Mouse (Mus musculus) kidney, embryonic 15.5 days (tissue): Measurements from ENCODE around the gene Ephb1. TPM values are rescaled to one million over a fixed set of nuclear protein-coding genes. Genes with fewer than 3 reads are reported as not detected.

Experiments used
- ATAC-seq: fragments of 200-750 bp; cut with Nextera tagmentation; replicated peaks from 2 replicates; pipeline ENCODE4 v1.8.0; 2017; ENCODE audit warnings: moderate TSS enrichment; ENCODE audit not compliant: low FRiP score
- H3K27ac ChIP-seq: fragments of 300-500 bp; sonication (generic); 2 replicates; pipeline ENCODE4 v1.5.1; 2015; ENCODE audit warnings: mild to moderate bottlenecking, inconsistent platforms
- H3K27me3 ChIP-seq: fragments of 300-500 bp; sonication (generic); 2 replicates; pipeline ENCODE4 v1.6.1; 2015; ENCODE audit warnings: inconsistent platforms
- H3K36me3 ChIP-seq: fragments of 300-500 bp; sonication (generic); 2 replicates; pipeline ENCODE4 v1.6.1; 2015; ENCODE audit warnings: inconsistent platforms
- H3K4me1 ChIP-seq: fragments of 300-500 bp; sonication (generic); 2 replicates; pipeline ENCODE4 v1.6.1; 2015; ENCODE audit warnings: inconsistent platforms
- H3K4me2 ChIP-seq: fragments of 300-500 bp; sonication (generic); 2 replicates; pipeline ENCODE4 v1.6.1; 2015; ENCODE audit warnings: moderate library complexity, mild to moderate bottlenecking, inconsistent platforms
- H3K4me3 ChIP-seq: fragments of 300-500 bp; sonication (generic); replicated peaks from 2 replicates; pipeline ENCODE4 v1.5.1; 2015; ENCODE audit warnings: mild to moderate bottlenecking, inconsistent platforms
- H3K9ac ChIP-seq: fragments of 300-500 bp; sonication (generic); 2 replicates; pipeline ENCODE4 v1.6.1; 2015; ENCODE audit warnings: mild to moderate bottlenecking, inconsistent platforms
- H3K9me3 ChIP-seq: fragments of 300-500 bp; sonication (generic); replicated peaks from 2 replicates; pipeline ENCODE4 v1.6.1; 2016; ENCODE audit warnings: inconsistent platforms
- WGBS: fragments of 180-500 bp; shearing (Covaris S2); methylation state at CpG from one replicate; pipeline ENCODE4 v1.1.7; 2015; ENCODE audit warnings: mixed read lengths; 5-methylcytosine and 5-hydroxymethylcytosine counted together
- polyA plus RNA-seq: library from polyadenylated mRNA; unstranded; fragments of >200 nt; fragmentation: Nextera tagmentation; extraction: Ambion mirVana; gene quantifications from 2 replicates; pipeline ENCODE4 v1.2.1, GENCODE M21; 2015

Gene Ephb1
- polyA plus RNA-seq, 1 experiment from 2014 or later, result 4.8 TPM

DNA sequence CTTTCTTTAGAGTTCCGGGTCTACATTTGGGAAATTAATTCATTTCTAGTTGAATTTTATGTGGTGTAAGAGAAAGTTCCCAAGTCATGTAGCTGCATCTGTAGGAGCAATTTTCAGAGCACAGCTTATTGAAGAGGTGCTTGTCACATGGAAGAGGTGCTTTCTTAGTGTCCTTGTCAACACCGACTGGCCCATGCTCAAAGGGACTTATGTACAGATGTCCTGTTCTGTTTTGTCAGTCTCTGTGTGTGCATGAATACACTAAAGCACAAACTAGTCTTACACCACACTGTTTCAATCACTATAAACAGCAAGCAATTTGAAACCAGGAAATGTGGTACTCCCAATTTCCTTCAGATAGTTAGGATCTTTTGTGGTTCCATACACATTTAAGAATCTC lies 13.3 kb upstream of the Ephb1 start:
- Histone ChIP-seq H3K4me3 (no peak overlapping the region), H3K27ac (no peak overlapping the region), H3K4me1 (no peaks in the 10 kb centered on the region), H3K27me3 (no peaks in the 10 kb centered on the region), H3K9ac (no peak overlapping the region), H3K9me3 (no peaks in the 10 kb centered on the region), H3K36me3 (no peaks in the 10 kb centered on the region), H3K4me2 (no peak overlapping the region)
- no peak for ATAC-seq
- 95% methylated on average over 2 of the region's 2 CpGs for WGBS

DNA sequence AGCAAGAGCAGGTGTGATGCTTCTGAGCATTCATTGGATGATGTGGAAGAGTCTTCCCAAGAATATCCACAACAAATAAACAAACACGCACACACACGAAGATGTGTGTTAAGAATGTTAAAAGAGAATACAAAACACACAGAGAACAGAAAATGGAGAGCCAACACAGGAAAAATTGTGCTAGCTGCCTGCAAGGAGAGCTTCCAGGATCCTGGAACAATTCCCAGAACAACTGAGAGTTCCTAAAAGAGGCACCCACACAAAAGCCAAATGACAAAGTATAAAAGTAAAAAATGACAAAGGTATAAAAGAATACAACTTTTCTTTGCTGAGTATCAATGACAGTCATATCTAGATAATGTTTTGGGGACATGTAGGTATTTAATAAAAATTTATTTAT lies 11.0 kb upstream of the Ephb1 start:
- Histone ChIP-seq H3K27ac (no peak overlapping the region), H3K9ac (no peak overlapping the region), H3K36me3 (no peaks in the 10 kb centered on the region), H3K4me3 (no peak overlapping the region), H3K9me3 (no peaks in the 10 kb centered on the region), H3K27me3 (no peaks in the 10 kb centered on the region), H3K4me1 (no peaks in the 10 kb centered on the region), H3K4me2 (no peak overlapping the region)
- WGBS, result 94% methylated on average over 2 of the region's 2 CpGs
- no peak for ATAC-seq

DNA sequence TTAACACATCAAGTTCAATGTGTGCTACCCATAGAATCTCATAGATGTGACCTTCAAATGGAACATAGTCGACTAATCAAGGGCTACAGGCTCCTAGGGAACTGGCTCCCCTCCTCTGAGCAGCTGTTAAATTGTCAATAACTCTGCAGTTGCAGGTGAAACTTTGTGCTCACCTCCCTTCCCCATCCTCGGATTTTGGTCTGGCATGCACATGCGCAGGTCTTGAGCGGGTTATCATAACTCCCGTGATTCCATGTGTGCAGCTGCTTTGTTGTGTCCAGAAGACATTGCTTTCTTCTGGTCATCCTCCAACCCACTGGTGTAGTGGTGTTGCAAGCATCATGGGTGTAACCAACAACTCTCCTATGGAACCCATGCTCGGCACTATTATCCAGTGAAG lies 4.8 kb upstream of the Ephb1 start:
- 90% methylated on average over 6 of the region's 6 CpGs for WGBS
- Histone ChIP-seq H3K36me3 (no peaks in the 10 kb centered on the region), H3K4me2 (no peak overlapping the region), H3K27ac (no peak overlapping the region), H3K4me1 (peaks cover under 1% of the 10 kb centered on the region; the same call in 1 of the 2 replicates), H3K9me3 (no peaks in the 10 kb centered on the region), H3K27me3 (peaks cover 41% of the 10 kb centered on the region), H3K4me3 (no peak overlapping the region), H3K9ac (no peak overlapping the region)
- no peak for ATAC-seq

DNA sequence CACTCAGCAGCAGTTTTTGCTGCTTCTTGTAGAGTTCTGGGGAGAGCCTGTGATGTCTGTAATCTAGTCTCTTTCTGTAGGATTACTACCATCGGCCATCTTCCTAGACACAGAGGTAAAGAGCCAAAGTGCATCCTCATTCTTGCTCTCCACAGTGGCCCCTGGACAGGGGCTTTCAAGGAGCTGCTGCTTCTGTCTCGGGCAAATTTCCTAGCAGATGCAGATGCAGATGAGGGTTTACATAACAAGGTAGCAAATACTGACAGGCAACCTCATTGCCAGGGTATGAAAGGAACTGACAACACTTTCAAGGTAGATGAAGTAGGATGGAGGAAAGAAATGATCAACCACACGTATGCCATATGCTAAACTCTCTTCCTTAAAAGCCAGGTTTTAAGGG lies 4.2 kb upstream of the Ephb1 start:
- no peaks in the 10 kb centered on the region for H3K36me3 ChIP-seq
- H3K27me3 ChIP-seq, result peaks cover 47% of the 10 kb centered on the region
- H3K4me1 ChIP-seq, result peaks cover 6% of the 10 kb centered on the region
- no peak for ATAC-seq
- no peak overlapping the region for H3K9ac ChIP-seq
- H3K4me2 ChIP-seq, result no peak overlapping the region
- no peak overlapping the region for H3K4me3 ChIP-seq
- no peak overlapping the region for H3K27ac ChIP-seq
- no peaks in the 10 kb centered on the region for H3K9me3 ChIP-seq
- WGBS, result 77% methylated on average over 3 of the region's 3 CpGs

DNA sequence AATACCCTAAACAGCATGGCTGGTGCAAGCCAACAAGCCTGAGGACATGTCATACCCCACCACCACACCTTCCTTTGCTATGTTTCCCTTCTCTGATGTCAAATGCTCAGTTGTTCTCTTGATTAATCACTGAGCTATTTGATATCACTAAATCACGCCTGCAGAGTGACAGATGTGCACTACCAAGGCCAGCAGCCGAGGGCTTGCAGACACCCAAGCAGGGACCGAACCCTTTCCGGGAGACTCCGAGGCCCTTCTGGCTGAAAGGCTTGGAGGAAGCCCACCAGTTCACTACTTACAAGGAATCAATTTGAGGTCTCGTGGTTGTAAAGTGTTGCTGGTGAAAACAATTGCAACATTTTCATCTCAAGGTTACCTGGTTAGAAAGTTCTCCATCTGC lies 3.5 kb upstream of the Ephb1 start:
- WGBS, result 76% methylated on average over 6 of the region's 6 CpGs
- Histone ChIP-seq H3K4me3 (no peak overlapping the region), H3K4me1 (peaks cover 13% of the 10 kb centered on the region), H3K36me3 (no peaks in the 10 kb centered on the region), H3K27me3 (peaks cover 54% of the 10 kb centered on the region), H3K4me2 (no peak overlapping the region), H3K27ac (no peak overlapping the region), H3K9me3 (no peaks in the 10 kb centered on the region), H3K9ac (no peak overlapping the region)
- no peak for ATAC-seq

DNA sequence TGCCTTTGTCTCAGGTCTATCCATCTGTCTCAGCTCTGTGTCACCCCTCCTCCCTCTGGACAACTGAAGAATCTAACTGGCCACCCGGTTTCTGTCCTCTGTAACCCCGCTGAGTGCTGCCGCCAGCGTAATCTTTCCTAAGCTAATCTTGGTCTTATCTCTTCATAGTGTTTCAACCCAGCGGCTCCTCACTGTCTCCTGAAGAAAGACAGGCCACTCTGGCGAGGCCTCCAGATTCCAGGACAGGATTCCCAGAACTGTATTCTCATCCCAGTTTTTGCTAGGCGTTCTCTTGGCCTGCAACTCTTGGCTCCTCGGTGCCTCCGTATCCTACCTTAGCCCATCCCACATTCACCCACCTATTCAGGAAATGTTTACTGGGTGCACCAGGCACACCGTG lies 2.0 kb upstream of the Ephb1 start:
- WGBS, result 74% methylated on average over 10 of the region's 10 CpGs
- no peak for ATAC-seq
- Histone ChIP-seq H3K27ac (no peak overlapping the region), H3K36me3 (no peaks in the 10 kb centered on the region), H3K9ac (no peak overlapping the region), H3K9me3 (no peaks in the 10 kb centered on the region), H3K4me2 (no peak overlapping the region), H3K4me1 (peaks cover 28% of the 10 kb centered on the region), H3K27me3 (peaks cover 69% of the 10 kb centered on the region), H3K4me3 (no peak overlapping the region)

DNA sequence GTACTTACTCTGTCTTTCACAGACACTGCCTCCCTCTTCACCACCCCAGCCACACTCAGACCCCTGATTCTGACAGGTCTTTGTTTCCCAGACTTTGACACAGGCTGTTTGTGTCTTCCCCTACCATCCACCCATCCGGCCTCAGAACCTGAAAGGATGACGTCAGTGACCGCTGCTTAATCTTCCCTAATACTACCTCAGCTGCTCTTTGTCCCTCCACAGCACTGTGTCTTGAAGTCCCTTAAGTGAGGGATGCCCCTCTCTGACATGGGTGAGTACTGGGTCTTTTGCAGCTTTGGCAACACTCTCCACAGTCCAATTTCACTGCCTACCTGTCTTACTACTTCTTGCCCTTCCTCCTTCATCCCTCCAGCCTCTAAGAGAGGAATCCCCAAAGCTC lies 1.2 kb upstream of the Ephb1 start:
- 75% methylated on average over 3 of the region's 3 CpGs for WGBS
- Histone ChIP-seq H3K4me2 (no peak overlapping the region), H3K9ac (no peak overlapping the region), H3K9me3 (no peaks in the 10 kb centered on the region), H3K27ac (no peak overlapping the region), H3K4me1 (peaks cover 28% of the 10 kb centered on the region), H3K4me3 (no peak overlapping the region), H3K36me3 (no peaks in the 10 kb centered on the region), H3K27me3 (peaks cover 77% of the 10 kb centered on the region)
- ATAC-seq, result no peak

DNA sequence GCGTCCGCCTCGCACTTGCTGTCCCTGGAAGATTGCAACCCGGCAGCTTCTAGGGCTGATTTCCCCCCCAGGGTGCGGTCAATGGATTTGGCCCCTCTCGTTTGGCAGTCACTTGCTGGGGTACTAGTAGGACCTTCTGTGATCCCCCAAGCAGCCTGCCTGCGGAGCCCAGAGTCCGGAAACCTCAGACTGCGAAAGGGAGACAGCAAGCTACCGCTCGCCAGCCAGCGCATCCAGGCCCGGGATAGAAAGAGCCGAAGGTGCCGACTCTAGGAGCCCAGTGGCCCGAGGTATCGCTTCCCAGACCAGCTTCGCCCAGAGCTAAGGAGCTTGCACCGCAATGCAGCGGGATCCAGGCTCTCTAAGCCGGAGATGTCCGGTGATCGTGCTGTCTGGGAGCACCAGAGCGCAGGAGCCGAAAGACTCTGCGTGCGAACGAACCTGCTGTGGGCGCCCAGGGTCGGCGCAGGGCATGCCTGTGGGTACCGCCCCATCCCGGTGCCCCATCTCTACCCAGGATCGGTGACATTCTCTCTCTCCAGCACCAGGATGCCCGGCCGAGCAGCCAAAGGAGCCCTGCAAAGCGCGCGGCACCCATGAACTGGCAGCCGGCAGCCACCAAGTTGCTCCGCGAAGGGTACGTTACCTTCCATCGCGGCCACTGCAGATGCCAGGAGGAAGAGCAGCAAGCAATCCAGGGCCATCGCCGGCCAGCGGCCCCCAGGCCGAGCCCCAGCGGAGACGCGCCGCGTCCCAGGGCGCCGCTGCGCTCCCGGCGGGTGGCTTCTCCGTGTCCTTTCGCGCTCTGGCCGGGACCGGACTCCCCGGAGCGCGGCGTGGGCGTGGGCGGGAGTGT lies 629 bp downstream of the Ephb1 start:
- ATAC-seq, result peak; percentile 52
- H3K36me3 ChIP-seq, result no peaks in the 10 kb centered on the region
- H3K9me3 ChIP-seq, result no peaks in the 10 kb centered on the region
- WGBS, result under 1% methylated on average over 70 of the region's 70 CpGs
- H3K9ac ChIP-seq, result peak overlapping the region; percentile 47
- H3K27me3 ChIP-seq, result peaks cover 96% of the 10 kb centered on the region
- peak overlapping the region; percentile 97 for H3K4me2 ChIP-seq
- peaks cover 28% of the 10 kb centered on the region for H3K4me1 ChIP-seq
- H3K27ac ChIP-seq, result no peak overlapping the region
- peak overlapping the region; percentile 59 for H3K4me3 ChIP-seq

DNA sequence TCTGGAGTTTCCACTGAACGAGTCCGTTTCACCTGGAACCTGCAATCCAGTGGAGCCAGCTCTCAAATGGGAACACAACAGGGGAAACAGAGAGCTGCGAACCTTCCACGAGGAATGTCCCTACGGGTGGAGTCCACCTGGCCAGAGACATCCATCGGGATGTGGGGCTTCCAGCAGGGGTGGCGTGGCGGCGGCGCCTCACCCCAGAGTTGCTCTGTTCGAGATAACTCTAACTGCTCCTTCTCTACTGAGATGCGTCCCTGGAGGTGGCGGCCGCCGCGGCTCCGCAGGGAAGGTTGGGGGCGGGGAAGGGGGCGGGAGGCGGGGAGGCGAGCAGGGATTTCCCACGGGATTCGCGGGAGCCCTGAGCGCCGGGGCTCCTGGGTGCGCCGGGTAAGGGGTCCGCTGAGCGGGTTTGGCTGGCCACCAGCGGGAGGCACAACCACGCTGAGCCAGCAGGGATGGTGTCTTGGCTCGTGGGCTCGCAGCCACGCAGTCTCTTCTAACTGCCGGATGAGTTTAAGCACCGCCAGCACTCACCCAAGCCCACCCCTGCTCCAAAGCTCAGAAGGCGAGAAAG lies 1.3 kb downstream of the Ephb1 start:
- Histone ChIP-seq H3K27ac (no peak overlapping the region), H3K27me3 (peaks cover 97% of the 10 kb centered on the region), H3K4me3 (peak overlapping the region; percentile 59), H3K4me1 (peaks cover 28% of the 10 kb centered on the region), H3K9me3 (no peaks in the 10 kb centered on the region), H3K9ac (0 out of 2 replicates have a peak overlapping the region, but pooled peaks have one; percentile 24), H3K36me3 (no peaks in the 10 kb centered on the region), H3K4me2 (peak overlapping the region; percentile 97)
- WGBS, result under 1% methylated on average over 38 of the region's 38 CpGs
- no peak for ATAC-seq

DNA sequence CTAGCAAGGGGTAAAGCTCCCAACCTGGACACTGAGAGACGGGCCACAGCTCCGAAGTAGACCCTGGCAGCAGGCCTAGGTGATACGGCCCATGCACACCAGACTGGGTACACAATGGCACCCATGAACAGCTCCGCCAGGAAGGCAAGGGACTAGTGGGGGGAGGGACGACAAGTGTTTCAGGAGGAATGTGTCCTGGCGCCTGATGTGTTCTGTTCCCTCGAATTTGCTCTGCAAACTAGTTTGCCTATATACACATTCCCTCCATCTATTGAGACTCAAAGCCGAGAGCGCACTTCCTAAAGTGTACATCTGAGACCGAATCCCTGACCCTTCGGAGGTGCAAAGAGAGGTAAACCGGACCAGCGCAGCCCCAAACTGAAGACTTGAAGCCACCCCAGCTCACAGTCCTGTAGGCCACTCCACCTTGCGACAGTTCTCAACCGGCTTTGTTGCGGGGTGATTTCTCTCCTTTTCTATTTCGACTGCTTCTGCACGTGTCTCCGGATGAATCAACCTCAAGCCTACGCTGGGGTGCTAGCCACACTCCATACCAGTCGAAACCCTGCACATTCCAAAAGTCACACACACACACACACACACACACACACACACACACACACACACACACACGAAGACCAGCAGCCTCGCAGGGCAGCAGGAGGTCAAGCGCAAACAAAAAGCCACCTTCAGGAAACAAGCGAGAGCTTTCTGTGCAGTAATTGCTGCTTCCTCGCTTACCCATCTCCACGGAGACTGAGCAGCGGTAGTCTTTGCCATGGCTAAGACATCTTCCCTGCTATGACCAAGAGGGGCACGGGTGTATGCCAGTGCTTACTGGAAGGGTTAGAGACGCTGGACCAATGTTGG lies 2.1 kb downstream of the Ephb1 start:
- H3K9ac ChIP-seq, result no peak overlapping the region
- H3K4me3 ChIP-seq, result peak overlapping the region; percentile 59
- H3K4me2 ChIP-seq, result peak overlapping the region; percentile 97
- peaks cover 28% of the 10 kb centered on the region for H3K4me1 ChIP-seq
- H3K27ac ChIP-seq, result no peak overlapping the region
- peaks cover 99% of the 10 kb centered on the region for H3K27me3 ChIP-seq
- no peak for ATAC-seq
- H3K36me3 ChIP-seq, result no peaks in the 10 kb centered on the region
- H3K9me3 ChIP-seq, result no peaks in the 10 kb centered on the region
- WGBS, result 3% methylated on average over 30 of the region's 30 CpGs

DNA sequence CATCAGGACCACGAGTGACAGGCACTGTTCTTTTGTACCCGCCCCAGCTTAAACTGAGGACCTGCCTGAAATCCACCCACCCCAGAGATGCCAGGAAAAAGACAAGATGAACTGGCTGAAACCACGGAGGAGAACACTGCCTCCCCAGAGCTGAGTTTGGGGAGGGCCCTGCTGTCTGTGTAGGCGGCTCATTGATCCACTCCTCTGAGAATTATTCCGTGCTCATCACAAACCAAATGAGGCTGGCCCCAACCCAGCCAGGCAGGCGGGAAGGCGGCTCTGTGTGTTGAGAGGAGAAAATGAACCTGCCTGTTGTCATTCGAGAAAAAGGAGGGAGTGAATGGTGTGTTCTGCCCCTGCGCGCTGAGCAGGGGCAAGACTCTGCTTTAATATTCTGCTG lies 2.8 kb downstream of the Ephb1 start:
- Histone ChIP-seq H3K4me3 (peak overlapping the region; percentile 59), H3K27ac (no peak overlapping the region), H3K9me3 (no peaks in the 10 kb centered on the region), H3K4me2 (peak overlapping the region; percentile 97; the same call in 1 of the 2 replicates), H3K36me3 (no peaks in the 10 kb centered on the region), H3K4me1 (peaks cover 28% of the 10 kb centered on the region), H3K9ac (no peak overlapping the region), H3K27me3 (peaks cover 93% of the 10 kb centered on the region)
- 12% methylated on average over 10 of the region's 10 CpGs for WGBS
- ATAC-seq, result no peak

DNA sequence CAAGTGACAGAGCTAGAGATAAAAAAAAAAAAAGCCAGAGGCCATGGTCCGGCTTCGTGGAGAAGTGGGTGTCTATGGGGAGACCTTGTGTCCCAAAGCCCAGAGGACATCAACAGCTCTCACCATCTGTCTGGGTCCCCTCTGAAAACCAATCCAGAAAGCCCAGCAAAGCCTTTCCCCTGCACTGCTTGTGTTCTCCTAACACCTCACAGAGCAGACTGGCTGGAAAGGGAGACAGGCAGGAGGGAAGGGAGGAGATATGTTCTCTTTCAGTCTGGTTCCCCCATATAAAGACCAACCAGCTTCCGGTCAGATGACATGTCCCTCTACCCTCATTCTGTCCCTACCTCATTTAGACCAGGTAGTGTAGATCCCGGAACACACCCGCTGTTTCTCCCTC lies 3.3 kb downstream of the Ephb1 start:
- peaks cover 28% of the 10 kb centered on the region for H3K4me1 ChIP-seq
- no peak overlapping the region for H3K4me2 ChIP-seq
- ATAC-seq, result no peak
- no peak overlapping the region for H3K27ac ChIP-seq
- H3K27me3 ChIP-seq, result peaks cover 88% of the 10 kb centered on the region
- H3K9me3 ChIP-seq, result no peaks in the 10 kb centered on the region
- no peak overlapping the region for H3K9ac ChIP-seq
- 39% methylated on average over 5 of the region's 5 CpGs for WGBS
- H3K4me3 ChIP-seq, result no peak overlapping the region
- no peaks in the 10 kb centered on the region for H3K36me3 ChIP-seq
